Mouse (Mus musculus) embryonic facial prominence, embryonic 12.5 days (tissue): ENCODE results near the gene Lamtor2. TPM values are rescaled to one million over a fixed set of nuclear protein-coding genes. Genes with fewer than 3 reads are reported as not detected.

Source experiments
- ATAC-seq: fragments of 200-750 bp; cut with Nextera tagmentation; 2 replicates; pipeline ENCODE4 v1.8.0; 2017; ENCODE audit not compliant: insufficient number of reproducible peaks, insufficient read depth, low FRiP score, low TSS enrichment
- H3K27ac ChIP-seq: fragments of 300-500 bp; sonication (generic); 2 replicates; pipeline ENCODE4 v1.5.1; 2016; ENCODE audit warnings: mild to moderate bottlenecking
- H3K27me3 ChIP-seq: fragments of 300-500 bp; sonication (generic); 2 replicates; pipeline ENCODE4 v1.6.1; 2016; ENCODE audit warnings: mild to moderate bottlenecking, moderate library complexity
- H3K36me3 ChIP-seq: fragments of 300-500 bp; sonication (generic); 2 replicates; pipeline ENCODE4 v1.6.1; 2016; ENCODE audit warnings: mild to moderate bottlenecking
- H3K4me1 ChIP-seq: fragments of 300-500 bp; sonication (generic); 2 replicates; pipeline ENCODE4 v1.6.1; 2016
- H3K4me2 ChIP-seq: fragments of 300-500 bp; sonication (generic); replicated peaks from 2 replicates; pipeline ENCODE4 v1.6.1; 2016; ENCODE audit warnings: mild to moderate bottlenecking, moderate library complexity
- H3K4me3 ChIP-seq: fragments of 300-500 bp; sonication (generic); 2 replicates; pipeline ENCODE4 v1.5.1; 2016; ENCODE audit warnings: mild to moderate bottlenecking
- H3K9ac ChIP-seq: fragments of 300-500 bp; sonication (generic); 2 replicates; pipeline ENCODE4 v1.6.1; 2016; ENCODE audit warnings: mild to moderate bottlenecking, moderate library complexity
- H3K9me3 ChIP-seq: fragments of 300-500 bp; sonication (generic); 2 replicates; pipeline ENCODE4 v1.6.1; 2016; ENCODE audit warnings: mild to moderate bottlenecking, moderate library complexity
- whole genome bisulfite sequencing: fragments of 180-500 bp; shearing (Covaris S2); methylation state at CpG from one replicate; pipeline ENCODE4 v1.1.7; 2016; 5-methylcytosine and 5-hydroxymethylcytosine counted together
- polyA plus RNA-seq: library from polyadenylated mRNA; unstranded; fragments of >200 nt; fragmentation: Nextera tagmentation; extraction: Ambion mirVana; gene quantifications from 2 replicates; pipeline ENCODE4 v1.2.1, GENCODE M21; 2016

Lamtor2 gene
- polyA plus RNA-seq, 1 experiment from 2014 or later, result 144 TPM

GRCm38 (mm10) chr3:88516407-88516806 is 36.5 kb downstream of the Lamtor2 start:
- H3K4me1 ChIP-seq, result peaks cover 23% of the 10 kb centered on the region
- no peak overlapping the region for H3K9ac ChIP-seq
- no peak overlapping the region for H3K4me2 ChIP-seq
- no peaks in the 10 kb centered on the region for H3K36me3 ChIP-seq
- no peak overlapping the region for H3K4me3 ChIP-seq
- H3K9me3 ChIP-seq, result no peaks in the 10 kb centered on the region
- H3K27me3 ChIP-seq, result no peaks in the 10 kb centered on the region
- H3K27ac ChIP-seq, result no peak overlapping the region
- no peak for ATAC-seq
- WGBS, result 77% methylated on average over 2 of the region's 2 CpGs

GRCm38 (mm10) chr3:88515095-88515386 is 37.8 kb downstream of the Lamtor2 start:
- H3K4me2 ChIP-seq, result no peak overlapping the region
- peaks cover 32% of the 10 kb centered on the region for H3K4me1 ChIP-seq
- H3K27me3 ChIP-seq, result no peaks in the 10 kb centered on the region
- H3K36me3 ChIP-seq, result no peaks in the 10 kb centered on the region
- H3K27ac ChIP-seq, result no peak overlapping the region
- H3K9me3 ChIP-seq, result no peaks in the 10 kb centered on the region
- H3K9ac ChIP-seq, result no peak overlapping the region
- no peak for ATAC-seq
- WGBS, result 98% methylated on average over 2 of the region's 2 CpGs
- no peak overlapping the region for H3K4me3 ChIP-seq

- Histone ChIP-seq H3K4me2 (no peak overlapping the region), H3K4me3 (no peak overlapping the region), H3K4me1 (peaks cover 35% of the 10 kb centered on the region), H3K9me3 (no peaks in the 10 kb centered on the region), H3K27ac (no peak overlapping the region), H3K9ac (no peak overlapping the region), H3K36me3 (no peaks in the 10 kb centered on the region), H3K27me3 (no peaks in the 10 kb centered on the region)
- 79% methylated on average over 10 of the region's 10 CpGs for WGBS
- ATAC-seq, result no peak
Observed at GRCm38 (mm10) chr3:88514231-88515094, 38.4 kb downstream of the Lamtor2 start.

- no peaks in the 10 kb centered on the region for H3K9me3 ChIP-seq
- H3K4me2 ChIP-seq, result no peak overlapping the region
- 75% methylated on average over 7 of the region's 7 CpGs for WGBS
- H3K27me3 ChIP-seq, result no peaks in the 10 kb centered on the region
- H3K36me3 ChIP-seq, result no peaks in the 10 kb centered on the region
- peaks cover 39% of the 10 kb centered on the region for H3K4me1 ChIP-seq
- no peak for ATAC-seq
- no peak overlapping the region for H3K4me3 ChIP-seq
- no peak overlapping the region for H3K9ac ChIP-seq
- H3K27ac ChIP-seq, result peak overlapping the region; percentile 81
Observed at GRCm38 (mm10) chr3:88513546-88514115, 39.2 kb downstream of the Lamtor2 start.

GRCm38 (mm10) chr3:88512896-88513545 is 39.9 kb downstream of the Lamtor2 start:
- Histone ChIP-seq H3K4me2 (peak overlapping the region; percentile 6; the same call in 1 of the 2 replicates), H3K4me1 (peaks cover 39% of the 10 kb centered on the region), H3K9ac (no peak overlapping the region), H3K27me3 (no peaks in the 10 kb centered on the region), H3K9me3 (no peaks in the 10 kb centered on the region), H3K4me3 (no peak overlapping the region), H3K36me3 (no peaks in the 10 kb centered on the region), H3K27ac (peak overlapping the region; percentile 81)
- no peak for ATAC-seq
- WGBS, result 29% methylated on average over 13 of the region's 15 CpGs

- peaks cover 39% of the 10 kb centered on the region for H3K4me1 ChIP-seq
- no peak overlapping the region for H3K9ac ChIP-seq
- H3K27ac ChIP-seq, result peak overlapping the region; percentile 81
- no peak overlapping the region for H3K4me3 ChIP-seq
- no peaks in the 10 kb centered on the region for H3K27me3 ChIP-seq
- no peaks in the 10 kb centered on the region for H3K9me3 ChIP-seq
- H3K36me3 ChIP-seq, result no peaks in the 10 kb centered on the region
- WGBS, result 33% methylated on average over 6 of the region's 6 CpGs
- ATAC-seq, result no peak
- H3K4me2 ChIP-seq, result peak overlapping the region; percentile 6; the same call in 1 of the 2 replicates
Observed at GRCm38 (mm10) chr3:88512141-88512895, 40.6 kb downstream of the Lamtor2 start.

- H3K36me3 ChIP-seq, result no peaks in the 10 kb centered on the region
- H3K4me3 ChIP-seq, result no peak overlapping the region
- no peak overlapping the region for H3K4me2 ChIP-seq
- H3K9ac ChIP-seq, result no peak overlapping the region
- peaks cover 39% of the 10 kb centered on the region for H3K4me1 ChIP-seq
- no peaks in the 10 kb centered on the region for H3K27me3 ChIP-seq
- ATAC-seq, result no peak
- no peaks in the 10 kb centered on the region for H3K9me3 ChIP-seq
- H3K27ac ChIP-seq, result peak overlapping the region; percentile 81
- WGBS, result 43% methylated on average over 4 of the region's 4 CpGs
Observed at GRCm38 (mm10) chr3:88511559-88511958, 41.3 kb downstream of the Lamtor2 start.

GRCm38 (mm10) chr3:88510421-88511289 is 42.2 kb downstream of the Lamtor2 start:
- H3K27ac ChIP-seq, result peak overlapping the region; percentile 93
- H3K9ac ChIP-seq, result 0 out of 2 replicates have a peak overlapping the region, but pooled peaks have one; percentile 41
- ATAC-seq, result no peak
- peaks cover 43% of the 10 kb centered on the region for H3K4me1 ChIP-seq
- peak overlapping the region; percentile 33; the same call in 1 of the 2 replicates for H3K4me3 ChIP-seq
- no peaks in the 10 kb centered on the region for H3K27me3 ChIP-seq
- H3K9me3 ChIP-seq, result no peaks in the 10 kb centered on the region
- H3K4me2 ChIP-seq, result peak overlapping the region; percentile 51
- no peaks in the 10 kb centered on the region for H3K36me3 ChIP-seq
- WGBS, result 54% methylated on average over 13 of the region's 13 CpGs

GRCm38 (mm10) chr3:88509692-88510420 is 43.0 kb downstream of the Lamtor2 start, which contains the start of gene Lmna:
Gene Lmna, minus strand, starts transcription at chr3:88509956.
- H3K9me3 ChIP-seq, result no peaks in the 10 kb centered on the region

GRCm38 (mm10) chr3:88509250-88509649 is 43.6 kb downstream of the Lamtor2 start:
- Histone ChIP-seq H3K36me3 (no peaks in the 10 kb centered on the region), H3K4me3 (peak overlapping the region; percentile 33), H3K4me1 (peaks cover 55% of the 10 kb centered on the region), H3K9me3 (no peaks in the 10 kb centered on the region), H3K9ac (peak overlapping the region; percentile 41; the same call in 1 of the 2 replicates), H3K27ac (peak overlapping the region; percentile 93), H3K4me2 (peak overlapping the region; percentile 51), H3K27me3 (no peaks in the 10 kb centered on the region)
- WGBS, result 65% methylated on average over 3 of the region's 3 CpGs
- no peak for ATAC-seq

More at GRCm38 (mm10) chr3:88509692-88510420, 43.0 kb downstream of the Lamtor2 start, which contains the start of gene Lmna:
- Histone ChIP-seq H3K4me2 (peak within 1 kb of the TSS; percentile 51), H3K4me1 (peaks cover 51% of the 10 kb centered on the region), H3K9ac (peak within 1 kb of the TSS; percentile 41), H3K27me3 (no peaks in the 10 kb centered on the region), H3K27ac (peak within 1 kb of the TSS; percentile 93), H3K36me3 (no peaks in the 10 kb centered on the region), H3K4me3 (peak within 1 kb of the TSS; percentile 33)
- peak; percentile 95 for ATAC-seq
- WGBS, result under 1% methylated on average over 30 of the region's 31 CpGs
